Mouse (Mus musculus) lung, postnatal 0 days (tissue): ENCODE measurements around the gene Wdtc1. TPM values are rescaled to one million over a fixed set of nuclear protein-coding genes. Genes with fewer than 3 reads are reported as not detected.

Experiments
- ATAC-seq: fragments of 200-750 bp; cut with Nextera tagmentation; 2 replicates; pipeline ENCODE4 v1.8.0; 2017; ENCODE audit warnings: moderate library complexity
- DNase-seq: peaks from one replicate; pipeline ENCODE4 v3.0.0-alpha.2; 2016; ENCODE audit warnings: low spot score
- H3K27ac ChIP-seq: fragments of 300-500 bp; sonication (generic); 2 replicates; pipeline ENCODE4 v1.5.1; 2014; ENCODE audit warnings: antibody characterized with exemption, mild to moderate bottlenecking, low read length, mixed read lengths
- H3K27me3 ChIP-seq: fragments of 300-500 bp; sonication (generic); replicated peaks from 2 replicates; pipeline ENCODE4 v1.6.1; 2014; ENCODE audit warnings: low read length, mixed read lengths; ENCODE audit not compliant: insufficient read depth
- H3K36me3 ChIP-seq: fragments of 300-500 bp; sonication (generic); 2 replicates; pipeline ENCODE4 v1.6.1; 2014; ENCODE audit warnings: low read length, mixed read lengths; ENCODE audit not compliant: insufficient read depth
- H3K4me1 ChIP-seq: fragments of 300-500 bp; sonication (generic); 2 replicates; pipeline ENCODE4 v1.6.1; 2014; ENCODE audit warnings: antibody characterized with exemption, low read depth, low read length, mixed read lengths; ENCODE audit not compliant: insufficient read depth
- H3K4me2 ChIP-seq: fragments of 300-500 bp; sonication (generic); replicated peaks from 2 replicates; pipeline ENCODE4 v1.6.1; 2014; ENCODE audit warnings: low read depth, mild to moderate bottlenecking, low read length, moderate library complexity, mixed read lengths
- H3K4me3 ChIP-seq: fragments of 300-500 bp; sonication (generic); 2 replicates; pipeline ENCODE4 v1.5.1; 2014; ENCODE audit warnings: low read depth, low read length
- H3K9ac ChIP-seq: fragments of 300-500 bp; sonication (generic); replicated peaks from 2 replicates; pipeline ENCODE4 v1.6.1; 2014; ENCODE audit warnings: low read depth, mild to moderate bottlenecking
- H3K9me3 ChIP-seq: fragments of 300-500 bp; sonication (generic); 2 replicates; pipeline ENCODE4 v1.6.1; 2016; ENCODE audit warnings: low read length, mixed read lengths
- CTCF ChIP-seq: IDR thresholded peaks from 2 replicates; pipeline ENCODE4 v1.5.1; 2016; ENCODE audit warnings: antibody characterized with exemption, mild to moderate bottlenecking
- EP300 ChIP-seq: IDR thresholded peaks from 2 replicates; pipeline ENCODE4 v1.6.1; 2016; ENCODE audit warnings: antibody characterized with exemption, mild to moderate bottlenecking, control low read depth
- WGBS: fragments of 180-500 bp; shearing (Covaris S2); extraction: QIAGEN DNeasy Blood & Tissue Kit; methylation state at CpG from one replicate; pipeline ENCODE4 v1.1.7; 2014; 5-methylcytosine and 5-hydroxymethylcytosine counted together
- polyA plus RNA-seq: library from polyadenylated mRNA; unstranded; fragments of >200 nt; fragmentation: Nextera tagmentation; extraction: Ambion mirVana; gene quantifications from 2 replicates; pipeline ENCODE4 v1.2.1, GENCODE M21; 2015

Wdtc1 gene
- polyA plus RNA-seq, 1 experiment from 2014 or later = 9.9 TPM

- Histone ChIP-seq H3K9ac (no peak overlapping the region), H3K4me1 (no peaks in the 10 kb centered on the region), H3K4me2 (no peak overlapping the region), H3K27ac (no peak overlapping the region), H3K4me3 (no peak overlapping the region), H3K36me3 (no peaks in the 10 kb centered on the region), H3K9me3 (no peaks in the 10 kb centered on the region), H3K27me3 (no peaks in the 10 kb centered on the region)
- no peak for DNase-seq
- TF ChIP-seq CTCF (peak; percentile 53), EP300 (no peak)
- no peak for ATAC-seq
- 66% methylated on average over 4 of the region's 4 CpGs for WGBS
These were observed 5.7 kb downstream of the Wdtc1 start for GRCm38 (mm10) chr4:133347624-133348023.

DNA sequence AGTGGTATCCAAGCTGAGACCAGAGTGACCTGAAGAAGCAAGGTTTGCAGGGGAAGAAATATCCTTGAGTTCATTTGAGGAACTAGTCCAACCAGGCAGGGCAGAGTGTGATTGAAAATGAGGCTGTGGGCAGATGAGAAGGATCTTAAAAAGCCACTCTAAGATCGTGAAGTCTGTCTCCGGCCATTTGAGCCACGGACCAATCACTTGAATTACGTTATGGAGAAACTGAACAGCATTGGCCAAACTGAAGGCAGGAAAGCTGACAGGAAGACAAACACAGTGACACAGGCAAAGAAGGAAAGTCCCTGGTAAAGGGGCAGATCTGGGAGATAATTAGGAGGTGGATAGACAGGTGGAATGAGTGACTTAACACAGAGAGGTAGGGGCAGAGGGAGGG lies 6.7 kb downstream of the Wdtc1 start:
- DNase-seq (no peak), ATAC-seq (no peak)
- Histone ChIP-seq H3K9ac (no peak overlapping the region), H3K4me2 (no peak overlapping the region), H3K9me3 (no peaks in the 10 kb centered on the region), H3K4me3 (no peak overlapping the region), H3K36me3 (no peaks in the 10 kb centered on the region), H3K27ac (no peak overlapping the region), H3K27me3 (no peaks in the 10 kb centered on the region), H3K4me1 (no peaks in the 10 kb centered on the region)
- WGBS = 47% methylated on average over 4 of the region's 4 CpGs
- TF ChIP-seq CTCF (no peak), EP300 (no peak)

- Histone ChIP-seq H3K4me3 (no peak overlapping the region), H3K27me3 (no peaks in the 10 kb centered on the region), H3K36me3 (no peaks in the 10 kb centered on the region), H3K4me2 (no peak overlapping the region), H3K9me3 (no peaks in the 10 kb centered on the region), H3K27ac (no peak overlapping the region), H3K9ac (no peak overlapping the region), H3K4me1 (no peaks in the 10 kb centered on the region)
- DNase-seq (no peak), ATAC-seq (no peak)
- 83% methylated on average over 6 of the region's 6 CpGs for WGBS
- TF ChIP-seq EP300 (no peak), CTCF (peak; percentile 58)
These were observed 7.6 kb downstream of the Wdtc1 start for GRCm38 (mm10) chr4:133345702-133346101.

GRCm38 (mm10) chr4:133344112-133344511 lies 9.2 kb downstream of the Wdtc1 start:
- Histone ChIP-seq H3K9ac (no peak overlapping the region), H3K36me3 (no peaks in the 10 kb centered on the region), H3K27me3 (no peaks in the 10 kb centered on the region), H3K9me3 (no peaks in the 10 kb centered on the region), H3K4me2 (no peak overlapping the region), H3K27ac (no peak overlapping the region), H3K4me3 (no peak overlapping the region), H3K4me1 (no peaks in the 10 kb centered on the region)
- 4% methylated on average over 4 of the region's 4 CpGs for WGBS
- ATAC-seq = no peak
- peak; percentile 44 for DNase-seq
- no peak for TF ChIP-seq EP300
- TF ChIP-seq CTCF = peak; percentile 85

DNA sequence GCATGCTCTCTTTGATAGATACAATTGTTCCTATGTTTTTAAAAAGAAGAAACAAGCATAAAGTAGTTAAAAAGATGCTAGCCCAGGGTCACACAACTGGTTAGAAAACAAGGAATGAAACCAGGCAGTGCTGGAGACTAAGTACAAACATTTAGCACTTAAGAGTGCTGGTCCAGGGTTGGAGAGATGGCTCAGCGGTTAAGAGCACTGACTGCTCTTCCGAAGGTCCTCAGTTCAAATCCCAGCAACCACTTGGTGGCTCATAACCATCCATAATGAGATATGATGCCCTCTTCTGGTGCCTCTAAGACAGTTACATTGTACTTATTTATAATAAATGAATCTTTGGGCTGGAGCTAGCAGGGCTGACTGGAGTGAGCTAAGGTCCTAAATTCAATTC lies 13.1 kb downstream of the Wdtc1 start:
- Histone ChIP-seq H3K27me3 (no peaks in the 10 kb centered on the region), H3K9me3 (no peaks in the 10 kb centered on the region), H3K36me3 (no peaks in the 10 kb centered on the region), H3K27ac (no peak overlapping the region), H3K4me3 (no peak overlapping the region), H3K4me1 (no peaks in the 10 kb centered on the region; the same call in 1 of the 2 replicates), H3K4me2 (no peak overlapping the region), H3K9ac (no peak overlapping the region)
- whole genome bisulfite sequencing = 79% methylated on average over 2 of the region's 2 CpGs
- no peak for DNase-seq
- no peak for ATAC-seq
- no peak for TF ChIP-seq EP300
- TF ChIP-seq CTCF = no peak

DNA sequence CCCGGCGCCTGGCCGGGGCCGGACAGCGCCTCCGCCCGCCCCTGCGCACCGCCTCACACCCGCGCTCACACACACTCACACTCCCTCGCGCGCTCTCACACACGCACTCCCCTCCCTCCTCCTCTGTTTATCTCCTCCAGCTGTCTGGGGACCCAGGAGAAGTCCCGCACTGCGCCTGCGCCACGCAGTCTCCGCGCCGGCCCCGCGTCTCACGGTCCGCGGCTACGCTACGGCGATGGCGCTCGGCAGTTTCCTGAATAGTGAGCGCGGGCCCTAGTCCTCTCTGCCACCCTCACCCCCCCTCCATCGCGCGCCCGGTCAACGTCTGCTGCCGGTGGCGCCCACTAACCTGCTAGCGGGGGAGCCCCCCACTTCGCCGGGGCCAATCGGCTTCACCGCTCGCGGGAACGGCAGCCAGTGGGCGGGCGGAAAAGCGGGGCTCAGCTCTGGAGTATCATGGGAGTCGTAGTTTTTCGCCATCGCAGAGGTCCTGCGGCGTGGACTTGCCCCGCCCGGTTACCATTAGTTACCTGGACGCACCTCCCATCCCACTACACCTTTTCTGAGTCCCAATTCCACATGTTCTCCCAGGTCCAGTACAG lies 14.0 kb downstream of the Wdtc1 start:
- Histone ChIP-seq H3K27ac (peak overlapping the region; percentile 84), H3K36me3 (no peaks in the 10 kb centered on the region), H3K4me2 (peak overlapping the region; percentile 89), H3K4me1 (no peaks in the 10 kb centered on the region; the same call in 1 of the 2 replicates), H3K9me3 (no peaks in the 10 kb centered on the region), H3K9ac (peak overlapping the region; percentile 58), H3K4me3 (peak overlapping the region; percentile 89), H3K27me3 (no peaks in the 10 kb centered on the region)
- 0% methylated on average over 49 of the region's 60 CpGs for WGBS
- ATAC-seq (peak; percentile 95), DNase-seq (peak; percentile 97)
- TF ChIP-seq EP300 (no peak), CTCF (0 out of 2 replicates have a peak, but pooled peaks have one; percentile 4)
